Mouse (Mus musculus): ENCODE results near the gene Atp5k. TPM values are rescaled to one million over a fixed set of nuclear protein-coding genes. Genes with fewer than 3 reads are reported as not detected.

The Atp5k gene
- polyA plus RNA-seq, 1 experiment from 2014 or later = 829 TPM

- H3K9ac ChIP-seq (ENCODE audit: low read depth, low read length) = no peak overlapping the region
- 70% methylated on average over 6 of the region's 6 CpGs for WGBS
- no peaks in the 10 kb centered on the region for H3K9me3 ChIP-seq (ENCODE audit: control insufficient read depth)
- no peak overlapping the region for H3K4me2 ChIP-seq (replicated peaks; ENCODE audit: low read depth)
- H3K4me3 ChIP-seq (ENCODE audit: low read depth, low read length) = no peak overlapping the region
- H3K27ac ChIP-seq (ENCODE audit: low read depth, low read length) = no peak overlapping the region
- no peak for ATAC-seq
- no peaks in the 10 kb centered on the region; the same call in 1 of the 2 replicates for H3K36me3 ChIP-seq (ENCODE audit: control insufficient read depth, insufficient read depth)
- no peaks in the 10 kb centered on the region for H3K27me3 ChIP-seq (replicated peaks; ENCODE audit: control insufficient read depth, insufficient read depth, low read length)
- no peak for TF ChIP-seq CTCF (IDR thresholded peaks at IDR 0.05; ENCODE audit: low read depth)
- H3K4me1 ChIP-seq (replicated peaks; ENCODE audit: control insufficient read depth, insufficient read depth, low read length) = peaks cover 14% of the 10 kb centered on the region; the same call in 1 of the 2 replicates
Measured at GRCm38 (mm10) chr5:108465131-108465891, 31.1 kb upstream of the Atp5k start.

- H3K4me1 ChIP-seq (replicated peaks; ENCODE audit: control insufficient read depth, insufficient read depth, low read length) = peaks cover 14% of the 10 kb centered on the region; the same call in 1 of the 2 replicates
- no peaks in the 10 kb centered on the region for H3K36me3 ChIP-seq (ENCODE audit: control insufficient read depth, insufficient read depth)
- H3K4me2 ChIP-seq (replicated peaks; ENCODE audit: low read depth) = peak overlapping the region; percentile 77
- H3K9ac ChIP-seq (ENCODE audit: low read depth, low read length) = peak overlapping the region; percentile 100
- H3K4me3 ChIP-seq (ENCODE audit: low read depth, low read length) = peak overlapping the region; percentile 90
- peak overlapping the region; percentile 74 for H3K27ac ChIP-seq (ENCODE audit: low read depth, low read length)
- no peak for TF ChIP-seq CTCF (IDR thresholded peaks at IDR 0.05; ENCODE audit: low read depth)
- no peaks in the 10 kb centered on the region for H3K9me3 ChIP-seq (ENCODE audit: control insufficient read depth)
- WGBS = 23% methylated on average over 4 of the region's 4 CpGs
- ATAC-seq = no peak
- H3K27me3 ChIP-seq (replicated peaks; ENCODE audit: control insufficient read depth, insufficient read depth, low read length) = no peaks in the 10 kb centered on the region
Measured at GRCm38 (mm10) chr5:108462446-108462845, 28.2 kb upstream of the Atp5k start.

GRCm38 (mm10) chr5:108461082-108462065 lies 27.1 kb upstream of the Atp5k start, which contains the start of gene Pcgf3:
Pcgf3 (plus strand) TSS chr5:108461232.
- Histone ChIP-seq H3K4me3 (ENCODE audit: low read depth, low read length) (peak within 1 kb of the TSS; percentile 90), H3K27ac (ENCODE audit: low read depth, low read length) (peak within 1 kb of the TSS; percentile 74), H3K4me2 (replicated peaks; ENCODE audit: low read depth) (peak within 1 kb of the TSS; percentile 77), H3K27me3 (replicated peaks; ENCODE audit: control insufficient read depth, insufficient read depth, low read length) (no peaks in the 10 kb centered on the region), H3K4me1 (replicated peaks; ENCODE audit: control insufficient read depth, insufficient read depth, low read length) (peaks cover 14% of the 10 kb centered on the region; the same call in 1 of the 2 replicates), H3K36me3 (ENCODE audit: control insufficient read depth, insufficient read depth) (no peaks in the 10 kb centered on the region), H3K9me3 (ENCODE audit: control insufficient read depth) (no peaks in the 10 kb centered on the region), H3K9ac (ENCODE audit: low read depth, low read length) (peak within 1 kb of the TSS; percentile 100)
- peak; percentile 95 for ATAC-seq
- TF ChIP-seq CTCF (IDR thresholded peaks at IDR 0.05; ENCODE audit: low read depth) = no peak
- WGBS = 2% methylated on average over 60 of the region's 62 CpGs

GRCm38 (mm10) chr5:108460461-108460860 lies 26.2 kb upstream of the Atp5k start:
- no peak overlapping the region for H3K27ac ChIP-seq (ENCODE audit: low read depth, low read length)
- no peaks in the 10 kb centered on the region for H3K27me3 ChIP-seq (replicated peaks; ENCODE audit: control insufficient read depth, insufficient read depth, low read length)
- no peak for TF ChIP-seq CTCF (IDR thresholded peaks at IDR 0.05; ENCODE audit: low read depth)
- H3K4me1 ChIP-seq (replicated peaks; ENCODE audit: control insufficient read depth, insufficient read depth, low read length) = peaks cover 14% of the 10 kb centered on the region; the same call in 1 of the 2 replicates
- H3K4me3 ChIP-seq (ENCODE audit: low read depth, low read length) = peak overlapping the region; percentile 90
- no peaks in the 10 kb centered on the region for H3K36me3 ChIP-seq (ENCODE audit: control insufficient read depth, insufficient read depth)
- H3K9ac ChIP-seq (ENCODE audit: low read depth, low read length) = peak overlapping the region; percentile 100; the same call in 1 of the 2 replicates
- 36% methylated on average over 6 of the region's 6 CpGs for WGBS
- H3K9me3 ChIP-seq (ENCODE audit: control insufficient read depth) = no peaks in the 10 kb centered on the region
- H3K4me2 ChIP-seq (replicated peaks; ENCODE audit: low read depth) = peak overlapping the region; percentile 77
- no peak for ATAC-seq

- Histone ChIP-seq H3K4me1 (replicated peaks; ENCODE audit: control insufficient read depth, insufficient read depth, low read length) (peaks cover 17% of the 10 kb centered on the region; the same call in 1 of the 2 replicates), H3K27ac (ENCODE audit: low read depth, low read length) (no peak overlapping the region), H3K4me3 (ENCODE audit: low read depth, low read length) (no peak overlapping the region), H3K36me3 (ENCODE audit: control insufficient read depth, insufficient read depth) (no peaks in the 10 kb centered on the region), H3K27me3 (replicated peaks; ENCODE audit: control insufficient read depth, insufficient read depth, low read length) (no peaks in the 10 kb centered on the region), H3K9me3 (ENCODE audit: control insufficient read depth) (no peaks in the 10 kb centered on the region), H3K4me2 (replicated peaks; ENCODE audit: low read depth) (no peak overlapping the region), H3K9ac (ENCODE audit: low read depth, low read length) (no peak overlapping the region)
- TF ChIP-seq CTCF (IDR thresholded peaks at IDR 0.05; ENCODE audit: low read depth) = no peak
- ATAC-seq = no peak
- 85% methylated on average over 2 of the region's 2 CpGs for WGBS
Measured at GRCm38 (mm10) chr5:108458706-108459105, 24.5 kb upstream of the Atp5k start.

GRCm38 (mm10) chr5:108454094-108454493 lies 19.8 kb upstream of the Atp5k start:
- WGBS = 37% methylated on average over 3 of the region's 3 CpGs
- Histone ChIP-seq H3K4me1 (replicated peaks; ENCODE audit: control insufficient read depth, insufficient read depth, low read length) (0 out of 2 replicates have a peak, but pooled peaks cover 5% of the 10 kb centered on the region), H3K36me3 (ENCODE audit: control insufficient read depth, insufficient read depth) (no peaks in the 10 kb centered on the region), H3K9me3 (ENCODE audit: control insufficient read depth) (no peaks in the 10 kb centered on the region), H3K9ac (ENCODE audit: low read depth, low read length) (no peak overlapping the region), H3K27me3 (replicated peaks; ENCODE audit: control insufficient read depth, insufficient read depth, low read length) (no peaks in the 10 kb centered on the region), H3K4me3 (ENCODE audit: low read depth, low read length) (no peak overlapping the region), H3K27ac (ENCODE audit: low read depth, low read length) (no peak overlapping the region), H3K4me2 (replicated peaks; ENCODE audit: low read depth) (no peak overlapping the region)
- no peak for TF ChIP-seq CTCF (IDR thresholded peaks at IDR 0.05; ENCODE audit: low read depth)
- ATAC-seq = peak; percentile 21

Data from intestine, postnatal 0 days (tissue).